Mouse (Mus musculus): ENCODE measurements around the gene Npnt. TPM values are rescaled to one million over a fixed set of nuclear protein-coding genes. Genes with fewer than 3 reads are reported as not detected.

Gene Npnt
- polyA plus RNA-seq, 1 experiment from 2014 or later: 22.0 TPM

- no peaks in the 10 kb centered on the region for H3K9me3 ChIP-seq (replicated peaks)
- no peak for ATAC-seq (ENCODE audit: low FRiP score)
- H3K4me2 ChIP-seq (replicated peaks): no peak overlapping the region
- H3K36me3 ChIP-seq: no peaks in the 10 kb centered on the region
- 74% methylated on average over 8 of the region's 8 CpGs for WGBS
- H3K4me3 ChIP-seq: no peak overlapping the region
- no peaks in the 10 kb centered on the region for H3K27me3 ChIP-seq
- no peak overlapping the region for H3K27ac ChIP-seq
- H3K4me1 ChIP-seq: no peaks in the 10 kb centered on the region
- H3K9ac ChIP-seq: no peak overlapping the region
Observed at GRCm38 (mm10) chr3:132860796-132861195, 89.3 kb downstream of the Npnt start.

- ATAC-seq (ENCODE audit: low FRiP score): no peak
- Histone ChIP-seq H3K9ac (no peak overlapping the region), H3K4me3 (no peak overlapping the region), H3K36me3 (no peaks in the 10 kb centered on the region), H3K27me3 (no peaks in the 10 kb centered on the region), H3K27ac (no peak overlapping the region), H3K4me1 (no peaks in the 10 kb centered on the region), H3K9me3 (replicated peaks) (no peaks in the 10 kb centered on the region), H3K4me2 (replicated peaks) (no peak overlapping the region)
- WGBS: 89% methylated on average over 7 of the region's 7 CpGs
Observed at GRCm38 (mm10) chr3:132859573-132859972, 90.5 kb downstream of the Npnt start.

DNA sequence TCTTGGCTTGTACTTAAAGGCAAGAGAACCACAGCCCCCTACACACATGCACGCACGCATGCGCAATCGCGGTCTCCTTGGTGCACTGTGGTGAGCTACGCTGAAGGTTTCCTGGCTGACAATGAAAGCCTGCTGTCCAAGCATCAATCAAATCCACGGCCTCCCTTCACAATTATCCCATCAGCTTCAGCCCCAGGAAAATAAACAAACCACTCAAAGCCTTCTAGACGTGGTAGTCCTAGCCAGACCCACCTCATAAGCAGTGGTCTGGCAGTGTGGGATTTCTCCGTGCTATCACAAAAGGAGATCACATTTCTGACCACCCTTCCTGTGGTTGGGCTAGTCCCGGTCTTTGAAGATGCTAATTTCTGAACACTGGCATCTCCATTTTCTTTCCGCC lies 91.2 kb downstream of the Npnt start:
- Histone ChIP-seq H3K4me1 (no peaks in the 10 kb centered on the region), H3K4me3 (no peak overlapping the region), H3K36me3 (no peaks in the 10 kb centered on the region), H3K27me3 (no peaks in the 10 kb centered on the region), H3K9ac (no peak overlapping the region), H3K9me3 (replicated peaks) (no peaks in the 10 kb centered on the region), H3K27ac (no peak overlapping the region), H3K4me2 (replicated peaks) (no peak overlapping the region)
- ATAC-seq (ENCODE audit: low FRiP score): no peak
- WGBS: 63% methylated on average over 11 of the region's 11 CpGs

- no peak for ATAC-seq (ENCODE audit: low FRiP score)
- H3K4me3 ChIP-seq: no peak overlapping the region
- 71% methylated on average over 6 of the region's 6 CpGs for WGBS
Observed at GRCm38 (mm10) chr3:132856651-132857050, 93.4 kb downstream of the Npnt start.

GRCm38 (mm10) chr3:132855458-132856212 lies 94.5 kb downstream of the Npnt start:
- no peak overlapping the region for H3K4me3 ChIP-seq
- no peak overlapping the region for H3K9ac ChIP-seq
- no peak for ATAC-seq (ENCODE audit: low FRiP score)
- H3K36me3 ChIP-seq: no peaks in the 10 kb centered on the region
- no peak overlapping the region for H3K4me2 ChIP-seq (replicated peaks)
- no peaks in the 10 kb centered on the region for H3K27me3 ChIP-seq
- H3K27ac ChIP-seq: no peak overlapping the region
- no peaks in the 10 kb centered on the region for H3K4me1 ChIP-seq
- H3K9me3 ChIP-seq (replicated peaks): no peaks in the 10 kb centered on the region
- 64% methylated on average over 9 of the region's 9 CpGs for WGBS

More at GRCm38 (mm10) chr3:132856651-132857050, 93.4 kb downstream of the Npnt start:
- no peaks in the 10 kb centered on the region for H3K27me3 ChIP-seq
- H3K9me3 ChIP-seq (replicated peaks): no peaks in the 10 kb centered on the region
- H3K27ac ChIP-seq: no peak overlapping the region
- H3K4me1 ChIP-seq: no peaks in the 10 kb centered on the region
- H3K9ac ChIP-seq: no peak overlapping the region
- H3K4me2 ChIP-seq (replicated peaks): no peak overlapping the region
- H3K36me3 ChIP-seq: no peaks in the 10 kb centered on the region

DNA sequence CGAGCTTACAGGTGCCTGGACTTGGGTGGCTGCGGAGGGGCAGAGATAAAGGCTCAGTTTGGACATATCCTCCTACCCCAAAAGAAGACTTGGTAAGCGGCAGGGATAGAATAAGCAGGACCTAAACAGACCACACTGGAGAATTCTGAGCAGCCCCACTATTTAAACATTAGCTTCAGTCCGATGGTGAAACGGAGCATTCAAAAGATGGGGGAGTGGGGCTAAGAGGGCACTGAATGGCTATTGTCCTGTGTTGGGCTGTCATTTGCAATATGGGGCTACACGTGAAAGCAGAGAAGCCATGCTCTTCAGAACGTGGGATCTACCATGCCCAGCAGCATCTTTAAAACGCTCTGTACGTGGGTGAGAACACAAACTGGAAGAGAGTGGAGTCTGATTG lies 95.8 kb downstream of the Npnt start:
- Histone ChIP-seq H3K4me1 (no peaks in the 10 kb centered on the region), H3K9me3 (replicated peaks) (no peaks in the 10 kb centered on the region), H3K9ac (no peak overlapping the region), H3K4me2 (replicated peaks) (no peak overlapping the region), H3K36me3 (no peaks in the 10 kb centered on the region), H3K27ac (no peak overlapping the region), H3K4me3 (no peak overlapping the region), H3K27me3 (no peaks in the 10 kb centered on the region)
- WGBS: 78% methylated on average over 9 of the region's 9 CpGs
- ATAC-seq (ENCODE audit: low FRiP score): no peak

GRCm38 (mm10) chr3:132851841-132852728 lies 98.0 kb downstream of the Npnt start:
- no peaks in the 10 kb centered on the region for H3K9me3 ChIP-seq (replicated peaks)
- WGBS: 73% methylated on average over 28 of the region's 28 CpGs
- H3K27me3 ChIP-seq: no peaks in the 10 kb centered on the region
- no peak overlapping the region for H3K4me3 ChIP-seq
- H3K9ac ChIP-seq: no peak overlapping the region
- H3K4me1 ChIP-seq: no peaks in the 10 kb centered on the region
- no peaks in the 10 kb centered on the region for H3K36me3 ChIP-seq
- no peak overlapping the region for H3K27ac ChIP-seq
- no peak overlapping the region for H3K4me2 ChIP-seq (replicated peaks)
- ATAC-seq (ENCODE audit: low FRiP score): no peak

DNA sequence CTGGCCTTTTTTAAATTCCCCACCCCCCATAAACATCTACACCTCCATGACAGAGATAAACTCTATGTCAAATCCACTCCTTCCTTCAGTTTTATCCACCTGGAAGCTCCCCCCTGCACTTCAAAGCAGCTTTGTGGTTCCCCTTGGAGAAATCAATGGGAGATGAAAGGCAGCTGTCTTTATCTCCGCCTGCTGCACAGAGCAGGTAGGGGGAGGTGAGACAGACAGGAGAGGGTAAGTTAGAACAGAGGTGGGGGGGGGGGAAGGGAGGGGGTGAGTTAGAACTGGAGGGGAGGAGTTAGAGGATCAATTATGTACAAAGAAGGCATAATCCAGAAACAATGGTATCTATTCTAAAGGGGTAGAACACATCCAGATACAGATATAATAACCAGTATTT lies 98.7 kb downstream of the Npnt start:
- Histone ChIP-seq H3K9ac (no peak overlapping the region), H3K4me3 (no peak overlapping the region), H3K4me2 (replicated peaks) (no peak overlapping the region), H3K27ac (no peak overlapping the region), H3K36me3 (no peaks in the 10 kb centered on the region), H3K27me3 (no peaks in the 10 kb centered on the region), H3K4me1 (no peaks in the 10 kb centered on the region), H3K9me3 (replicated peaks) (no peaks in the 10 kb centered on the region)
- WGBS: 63% methylated on average over 1 of the region's 1 CpGs
- ATAC-seq (ENCODE audit: low FRiP score): no peak; the same call in 1 of the 2 replicates

GRCm38 (mm10) chr3:132850431-132850830 lies 99.7 kb downstream of the Npnt start:
- Histone ChIP-seq H3K4me2 (replicated peaks) (no peak overlapping the region), H3K27ac (no peak overlapping the region), H3K4me1 (no peaks in the 10 kb centered on the region), H3K9me3 (replicated peaks) (no peaks in the 10 kb centered on the region), H3K36me3 (no peaks in the 10 kb centered on the region), H3K9ac (no peak overlapping the region), H3K4me3 (no peak overlapping the region), H3K27me3 (no peaks in the 10 kb centered on the region)
- ATAC-seq (ENCODE audit: low FRiP score): no peak
- WGBS: 91% methylated on average over 2 of the region's 2 CpGs

DNA sequence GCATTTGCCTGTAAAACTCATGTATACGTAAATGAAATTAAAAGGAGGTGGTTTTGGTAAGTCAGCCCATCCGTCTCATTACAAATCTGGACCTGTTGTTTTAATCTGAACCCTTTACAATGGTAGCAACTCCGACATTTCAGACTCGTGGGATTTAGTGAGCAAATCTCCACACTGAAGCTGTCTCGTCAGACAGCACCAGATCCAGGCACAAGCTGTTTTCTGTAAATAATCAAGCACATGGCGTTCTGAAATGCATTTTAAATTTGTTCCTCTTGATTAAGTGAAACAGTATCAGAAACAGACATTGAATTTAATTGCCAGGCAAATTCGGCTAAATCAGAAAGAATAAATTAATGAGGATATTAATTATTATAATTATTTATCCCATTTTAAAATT lies 100.4 kb downstream of the Npnt start:
- H3K4me2 ChIP-seq (replicated peaks): no peak overlapping the region
- WGBS: 75% methylated on average over 7 of the region's 7 CpGs
- H3K36me3 ChIP-seq: no peaks in the 10 kb centered on the region
- H3K4me1 ChIP-seq: no peaks in the 10 kb centered on the region
- no peaks in the 10 kb centered on the region for H3K27me3 ChIP-seq
- no peak for ATAC-seq (ENCODE audit: low FRiP score)
- H3K4me3 ChIP-seq: no peak overlapping the region
- H3K27ac ChIP-seq: no peak overlapping the region
- H3K9me3 ChIP-seq (replicated peaks): no peaks in the 10 kb centered on the region
- no peak overlapping the region for H3K9ac ChIP-seq

DNA sequence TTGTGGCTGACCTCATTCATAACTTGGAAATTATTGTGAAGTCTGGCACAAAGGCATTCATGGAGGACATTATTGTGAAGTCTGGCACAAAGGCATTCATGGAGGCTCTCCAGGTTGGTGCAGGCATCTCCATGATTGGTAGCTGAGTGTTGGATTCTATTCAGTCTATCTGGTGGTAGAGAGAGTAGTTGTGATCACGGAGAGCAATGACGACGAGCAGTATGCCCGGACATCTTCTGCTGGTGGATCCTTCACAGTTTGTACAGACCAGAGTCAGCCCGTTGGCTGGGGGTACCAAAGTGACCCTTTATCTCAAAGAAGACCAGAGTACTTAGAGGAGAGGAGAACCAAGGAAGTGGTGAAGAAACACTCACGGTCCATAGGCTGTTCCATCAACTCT lies 107.4 kb downstream of the Npnt start:
- Histone ChIP-seq H3K4me1 (no peaks in the 10 kb centered on the region), H3K9ac (no peak overlapping the region), H3K4me2 (replicated peaks) (no peak overlapping the region), H3K4me3 (no peak overlapping the region), H3K36me3 (peaks cover 27% of the 10 kb centered on the region), H3K27me3 (no peaks in the 10 kb centered on the region), H3K9me3 (replicated peaks) (no peaks in the 10 kb centered on the region), H3K27ac (no peak overlapping the region)
- no peak for ATAC-seq (ENCODE audit: low FRiP score)
- 94% methylated on average over 6 of the region's 6 CpGs for WGBS

GRCm38 (mm10) chr3:132839516-132839915 lies 110.6 kb downstream of the Npnt start:
- no peaks in the 10 kb centered on the region for H3K4me1 ChIP-seq
- H3K4me3 ChIP-seq: no peak overlapping the region
- H3K9ac ChIP-seq: no peak overlapping the region
- no peak overlapping the region for H3K27ac ChIP-seq
- peaks cover 39% of the 10 kb centered on the region for H3K36me3 ChIP-seq
- H3K9me3 ChIP-seq (replicated peaks): no peaks in the 10 kb centered on the region
- no peak overlapping the region for H3K4me2 ChIP-seq (replicated peaks)
- H3K27me3 ChIP-seq: no peaks in the 10 kb centered on the region
- ATAC-seq (ENCODE audit: low FRiP score): no peak
- WGBS: 89% methylated on average over 8 of the region's 8 CpGs
